Mouse (Mus musculus): ENCODE data around the gene Pabpc4.
"Not testable (repeated sequence)": the region's sequence is repeated elsewhere in the genome, so short reads cannot be mapped to it uniquely, and the experiment has no call there.

DNA sequence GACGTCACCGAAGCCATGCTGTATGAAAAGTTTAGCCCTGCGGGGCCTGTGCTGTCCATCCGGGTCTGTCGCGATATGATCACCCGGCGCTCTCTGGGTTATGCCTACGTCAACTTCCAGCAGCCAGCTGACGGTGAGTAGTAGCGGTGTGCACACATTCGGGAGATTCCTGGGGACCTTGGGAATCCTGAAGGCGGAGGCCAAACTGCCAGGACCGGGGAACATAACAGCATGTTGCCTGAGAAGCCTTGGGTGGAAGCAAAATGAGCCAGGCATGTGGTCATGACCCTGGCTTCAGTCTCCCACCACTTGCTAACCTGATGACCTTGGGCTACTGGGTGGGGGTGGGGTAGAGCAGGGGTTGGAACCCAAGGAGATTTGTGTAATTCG lies 21.5 kb downstream of the Pabpc4 start:
- not testable (repeated sequence) for TF ChIP-seq CTCF, EP300 (IDR thresholded peaks at IDR 0.05; ENCODE audit: low read depth)

Measured in liver, postnatal 0 days (tissue).